Mouse (Mus musculus) liver, embryonic 14.5 days (tissue): ENCODE data around the gene Mark4. TPM values are rescaled to one million over a fixed set of nuclear protein-coding genes. Genes with fewer than 3 reads are reported as not detected.

Experiments used
- ATAC-seq: fragments of 200-750 bp; cut with Nextera tagmentation; 2 replicates; pipeline ENCODE4 v1.8.0; 2017; ENCODE audit warnings: moderate number of reproducible peaks, mild to moderate bottlenecking, moderate library complexity; ENCODE audit not compliant: insufficient read depth
- DNase-seq, 3 experiments: peaks; one replicate each; pipeline ENCODE4 v3.0.0-alpha.2; 2012 to 2013; ENCODE audit warnings: low read depth in 3 of 3, low spot score in 3 of 3
- H3K27ac ChIP-seq: fragments of 300-500 bp; sonication (generic); 2 replicates; pipeline ENCODE4 v1.5.1; 2014; ENCODE audit warnings: moderate library complexity, mild to moderate bottlenecking, control low read depth, inconsistent platforms
- H3K27me3 ChIP-seq: fragments of 300-500 bp; sonication (generic); 2 replicates; pipeline ENCODE4 v1.6.1; 2014; ENCODE audit warnings: mild to moderate bottlenecking, low read length, moderate library complexity; ENCODE audit not compliant: control insufficient read depth, insufficient read depth
- H3K36me3 ChIP-seq: fragments of 300-500 bp; sonication (generic); replicated peaks from 2 replicates; pipeline ENCODE4 v1.6.1; 2014; ENCODE audit warnings: low read depth; ENCODE audit not compliant: control insufficient read depth, insufficient read depth
- H3K4me1 ChIP-seq, 2 experiments: fragments of 200-500 bp in 1 of 2; fragments of 300-500 bp in 1 of 2; sonication (generic) in 1 of 2; replicated peaks; 2 replicates each; pipeline ENCODE4 v1.6.1; 2012 to 2014; ENCODE audit warnings: antibody characterized with exemption in 1 of 2, inconsistent platforms in 1 of 2, low read length in 1 of 2; ENCODE audit not compliant: control insufficient read depth in 2 of 2, insufficient read depth in 2 of 2
- H3K4me2 ChIP-seq: fragments of 300-500 bp; sonication (generic); 2 replicates; pipeline ENCODE4 v1.6.1; 2014; ENCODE audit warnings: low read depth, mild to moderate bottlenecking, control low read depth, moderate library complexity
- H3K4me3 ChIP-seq, 2 experiments: fragments of 200-500 bp in 1 of 2; fragments of 300-500 bp in 1 of 2; sonication (generic) in 1 of 2; 2 replicates each; pipeline ENCODE4 v1.5.1; 2012 to 2014; ENCODE audit warnings: low read depth in 2 of 2, low read length in 2 of 2, mild to moderate bottlenecking in 2 of 2, control low read depth in 1 of 2, inconsistent platforms in 1 of 2, moderate library complexity in 1 of 2; ENCODE audit not compliant: insufficient read depth in 1 of 2
- H3K9ac ChIP-seq: fragments of 300-500 bp; sonication (generic); replicated peaks from 2 replicates; pipeline ENCODE4 v1.6.1; 2014; ENCODE audit warnings: mild to moderate bottlenecking, control low read depth, moderate library complexity
- H3K9me3 ChIP-seq: fragments of 300-500 bp; sonication (generic); 2 replicates; pipeline ENCODE4 v1.6.1; 2016; ENCODE audit warnings: low read length, mixed read lengths; ENCODE audit not compliant: control insufficient read depth
- CTCF ChIP-seq: IDR thresholded peaks from 2 replicates; pipeline ENCODE4 v1.5.1; 2016; ENCODE audit warnings: antibody characterized with exemption, low read depth, control low read depth
- EP300 ChIP-seq: IDR thresholded peaks from 2 replicates; pipeline ENCODE4 v1.6.1; 2016; ENCODE audit warnings: antibody characterized with exemption, low read depth
- WGBS: fragments of 180-500 bp; shearing (Covaris S2); extraction: QIAGEN DNeasy Blood & Tissue Kit; methylation state at CpG from one replicate; pipeline ENCODE4 v1.1.7; 2014; ENCODE audit not compliant: insufficient replicate concordance; 5-methylcytosine and 5-hydroxymethylcytosine counted together
- polyA plus RNA-seq, 2 experiments: library from polyadenylated mRNA; depleted of rRNA in 1 of 2; stranded (reverse) in 1 of 2; unstranded in 1 of 2; fragments of >200 nt; fragmentation: Nextera tagmentation in 1 of 2; extraction: Ambion mirVana in 1 of 2; gene quantifications; 2 replicates each; pipeline versions ENCODE4 v1.2.1 to v1.2.3; 2012 to 2014

Mark4 gene
- polyA plus RNA-seq, 2 experiments, result 0.80 to 2.5 TPM

- DNase-seq (no peak), ATAC-seq (no peak)
- Histone ChIP-seq H3K4me3 (no peak overlapping the region), H3K9me3 (no peaks in the 10 kb centered on the region), H3K4me2 (no peak overlapping the region), H3K4me1 (no peaks in the 10 kb centered on the region), H3K27ac (no peak overlapping the region), H3K36me3 (no peaks in the 10 kb centered on the region), H3K9ac (no peak overlapping the region), H3K27me3 (no peaks in the 10 kb centered on the region; the same call in 1 of the 2 replicates)
- TF ChIP-seq EP300 (no peak), CTCF (no peak)
- WGBS, result 61% methylated on average over 3 of the region's 3 CpGs
Measured at GRCm38 (mm10) chr7:19413525-19413924, 45.1 kb downstream of the Mark4 start.

- Histone ChIP-seq H3K27me3 (no peaks in the 10 kb centered on the region; the same call in 1 of the 2 replicates), H3K4me3 (no peak overlapping the region), H3K9ac (no peak overlapping the region), H3K27ac (no peak overlapping the region), H3K4me2 (no peak overlapping the region), H3K9me3 (no peaks in the 10 kb centered on the region), H3K36me3 (no peaks in the 10 kb centered on the region), H3K4me1 (no peaks in the 10 kb centered on the region)
- DNase-seq, result no peak
- 64% methylated on average over 5 of the region's 5 CpGs for WGBS
- no peak for ATAC-seq
- TF ChIP-seq CTCF (no peak), EP300 (no peak)
Measured at GRCm38 (mm10) chr7:19411783-19412182, 46.8 kb downstream of the Mark4 start.

- no peaks in the 10 kb centered on the region for H3K9me3 ChIP-seq
- WGBS, result 58% methylated on average over 11 of the region's 11 CpGs
- TF ChIP-seq CTCF (no peak), EP300 (no peak)
- no peaks in the 10 kb centered on the region for H3K27me3 ChIP-seq
- H3K9ac ChIP-seq, result no peak overlapping the region
- ATAC-seq (no peak), DNase-seq (no peak)
- H3K27ac ChIP-seq, result no peak overlapping the region
- H3K4me1 ChIP-seq, result no peaks in the 10 kb centered on the region
- no peak overlapping the region for H3K4me2 ChIP-seq
- H3K4me3 ChIP-seq, result no peak overlapping the region
- no peaks in the 10 kb centered on the region for H3K36me3 ChIP-seq
Measured at GRCm38 (mm10) chr7:19410766-19411344, 47.8 kb downstream of the Mark4 start.

DNA sequence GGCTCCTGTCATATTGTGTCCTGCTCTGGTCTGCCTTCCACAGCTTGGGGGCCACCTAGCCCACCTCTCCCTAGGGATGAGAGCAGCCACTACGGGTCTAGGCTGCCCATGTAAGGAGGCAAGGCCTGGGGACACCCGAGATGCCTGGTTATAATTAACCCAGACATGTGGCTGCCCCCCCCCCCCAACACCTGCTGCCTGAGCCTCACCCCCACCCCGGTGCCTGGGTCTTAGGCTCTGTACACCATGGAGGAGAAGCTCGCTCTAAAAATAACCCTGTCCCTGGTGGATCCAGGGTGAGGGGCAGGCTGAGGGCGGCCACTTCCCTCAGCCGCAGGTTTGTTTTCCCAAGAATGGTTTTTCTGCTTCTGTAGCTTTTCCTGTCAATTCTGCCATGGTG lies 48.9 kb downstream of the Mark4 start:
- Histone ChIP-seq H3K4me3 (no peak overlapping the region), H3K36me3 (no peaks in the 10 kb centered on the region), H3K9me3 (no peaks in the 10 kb centered on the region), H3K4me2 (no peak overlapping the region), H3K27ac (no peak overlapping the region), H3K4me1 (no peaks in the 10 kb centered on the region), H3K27me3 (peaks cover 5% of the 10 kb centered on the region), H3K9ac (no peak overlapping the region)
- ATAC-seq (no peak), DNase-seq (no peak)
- WGBS, result 48% methylated on average over 6 of the region's 6 CpGs
- no peak for TF ChIP-seq CTCF
- no peak for TF ChIP-seq EP300

DNA sequence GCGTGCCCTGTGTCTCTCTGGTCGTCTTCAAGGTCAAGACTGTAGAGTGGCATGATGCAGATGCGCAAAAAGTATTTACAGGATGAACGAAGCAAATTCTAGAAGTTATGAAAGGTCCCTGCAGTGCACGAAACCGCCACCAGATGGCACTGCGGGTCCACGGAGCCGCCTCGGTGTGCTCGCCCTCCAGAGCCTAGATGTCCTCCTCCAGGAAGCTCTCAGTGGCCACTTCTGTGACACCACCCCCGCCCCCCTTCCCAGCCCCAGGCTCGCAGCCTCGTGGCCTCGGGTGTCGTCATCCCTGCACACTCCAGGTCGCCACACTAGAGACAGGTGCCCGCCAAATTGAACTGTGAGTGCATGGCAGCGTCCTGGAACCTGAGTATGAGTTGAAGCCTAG lies 53.2 kb downstream of the Mark4 start:
- Histone ChIP-seq H3K27me3 (peaks cover 30% of the 10 kb centered on the region), H3K27ac (no peak overlapping the region), H3K4me2 (peak overlapping the region; percentile 47), H3K36me3 (no peaks in the 10 kb centered on the region), H3K9me3 (peaks cover 2% of the 10 kb centered on the region), H3K4me1 (peaks cover 0 to 2% of the 10 kb centered on the region in 2 experiments; a peak in 1 of 4 replicates), H3K4me3 (no peak overlapping the region), H3K9ac (no peak overlapping the region)
- no peak for TF ChIP-seq EP300
- TF ChIP-seq CTCF, result peak; percentile 98
- 2% methylated on average over 19 of the region's 19 CpGs for WGBS
- ATAC-seq, result peak; percentile 42; the same call in 1 of the 2 replicates
- DNase-seq, result peak; percentile 37 to 60 (median 42)
